Mouse (Mus musculus): ENCODE measurements around the gene Vipas39.

The Vipas39 gene

GRCm38 (mm10) chr12:87198792-87199191 is 67.3 kb downstream of the Vipas39 start:
- DNase-seq (ENCODE audit: low spot score in 2 of 2) = no peak

- no peak for DNase-seq (ENCODE audit: low spot score in 2 of 2)
These were observed 69.7 kb downstream of the Vipas39 start for GRCm38 (mm10) chr12:87196310-87196709.

- DNase-seq (ENCODE audit: low spot score in 2 of 2) = no peak
These were observed 71.0 kb downstream of the Vipas39 start for GRCm38 (mm10) chr12:87195069-87195468.

DNA sequence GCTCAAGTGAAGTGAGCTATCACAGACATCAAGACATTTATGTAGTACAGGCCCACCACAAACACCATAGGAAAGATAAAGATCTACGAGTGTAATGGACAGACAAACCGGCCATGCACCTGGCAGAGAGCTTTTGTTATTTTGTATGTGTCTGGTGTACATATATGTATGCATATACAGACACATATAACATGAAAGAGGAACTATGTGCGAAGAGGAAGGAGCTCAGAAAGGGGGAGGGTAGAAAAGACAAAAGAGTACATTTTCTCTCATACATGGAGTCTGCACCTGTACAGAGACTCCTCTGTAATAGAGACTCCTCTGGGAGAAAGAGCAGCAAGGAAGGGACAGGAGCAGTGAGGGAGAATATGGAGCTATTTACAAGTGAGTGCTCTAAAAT is 73.0 kb downstream of the Vipas39 start:
- no peak for DNase-seq (ENCODE audit: low spot score in 2 of 2)

All from left cerebral cortex, adult 9 months (tissue).